Mouse (Mus musculus) C3H10T1/2 (cell line): ENCODE results near the gene Shkbp1. TPM values are rescaled to one million over a fixed set of nuclear protein-coding genes. Genes with fewer than 3 reads are reported as not detected.

Source experiments
- polyA plus RNA-seq, 2 experiments: library from polyadenylated mRNA; unstranded; fragments of >200 nt; fragmentation: generic; extraction: Trizol; gene quantifications; one replicate each; pipeline ENCODE4 v1.2.1; 2012; ENCODE audit warnings: missing spikeins in 2 of 2

Shkbp1 gene
- 10 to 100 TPM; 23.0 to 28.8 TPM for polyA plus RNA-seq

DNA sequence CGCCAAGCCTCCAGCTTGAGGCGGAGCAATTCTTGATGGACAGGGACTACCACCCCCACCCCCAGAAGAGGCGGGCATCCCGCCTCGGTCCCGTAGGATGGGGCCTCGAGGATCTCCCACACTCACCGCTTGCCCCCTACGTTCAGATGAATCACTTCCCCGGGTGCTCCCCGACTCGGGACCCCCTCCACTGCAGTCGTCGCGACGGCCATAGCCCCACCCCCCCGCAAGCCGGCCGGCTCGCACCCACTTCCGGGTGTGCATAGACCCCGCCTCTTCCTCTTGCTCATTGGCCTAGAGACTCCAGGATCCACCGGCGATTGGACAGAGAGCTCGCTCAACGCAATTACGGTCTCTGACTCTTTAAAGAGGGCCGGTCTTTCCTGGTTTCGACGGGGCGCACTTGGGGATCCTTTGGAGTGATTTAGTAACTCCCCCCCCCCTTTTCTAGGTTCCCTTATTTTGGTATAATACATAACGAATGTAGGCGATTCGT, at the start of gene Shkbp1:
TSS of gene Shkbp1 (minus strand) at position 275 of the 496 bp plus-strand sequence.

GRCm38 (mm10) chr7:27356861-27357594, 1.2 kb upstream of the Shkbp1 start, which contains the start of gene Gm20479:
Gene Gm20479 (minus strand): TSS chr7:27357419.

DNA sequence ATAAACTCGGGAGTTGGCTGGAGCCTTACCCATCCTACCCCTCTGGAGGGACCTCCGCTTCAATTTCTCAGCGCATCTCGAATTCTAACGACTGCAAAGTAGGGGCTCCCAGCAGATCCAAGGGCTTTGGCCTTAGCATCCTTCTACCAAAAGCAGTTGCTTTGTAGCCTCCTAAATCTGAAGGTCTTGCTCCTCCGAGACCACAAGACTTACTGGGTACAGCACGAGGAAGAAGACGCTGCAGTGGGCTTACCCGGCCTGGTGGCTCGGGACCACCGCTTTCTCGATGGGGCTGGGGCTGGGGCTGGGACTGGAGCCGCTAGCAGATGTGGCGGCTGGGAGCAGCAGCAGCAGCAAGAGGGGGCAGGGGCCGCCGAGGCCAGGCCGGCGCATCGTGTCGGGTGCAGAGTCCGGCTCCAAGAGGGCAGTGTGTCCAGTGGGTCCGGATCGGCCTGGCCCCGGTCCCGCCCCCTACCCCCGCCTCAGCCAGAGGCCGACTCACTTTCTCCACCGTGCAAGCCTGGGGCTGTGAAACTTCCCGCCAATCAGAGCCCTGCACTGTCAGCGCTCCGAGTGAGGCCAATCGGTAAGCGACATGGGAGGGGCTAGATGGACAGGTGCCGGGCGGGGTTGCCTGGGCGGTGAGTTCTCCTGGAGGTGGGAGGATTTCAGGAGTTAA, 18.5 kb downstream of the Shkbp1 start, which contains the start of gene Ltbp4:
TSS of gene Ltbp4 (minus strand) at position 518 of the 679 bp plus-strand sequence.

Other genes with a start within 250 kb of the Shkbp1 start
- gene Cyp2f2, start 236.1 kb downstream of the Shkbp1 start, polyA plus RNA-seq = 1 to 10 TPM in 1 of 2 experiments, not detected in 1; 1.8 TPM
- under 1 TPM; 0.01 to 0.05 TPM for gene Cyp2t4, start 202.3 kb downstream of the Shkbp1 start, polyA plus RNA-seq
- 10 to 100 TPM; 77.1 to 78.6 TPM for gene Egln2, start 189.2 kb downstream of the Shkbp1 start, polyA plus RNA-seq
- gene Rab4b, start 177.1 kb downstream of the Shkbp1 start, polyA plus RNA-seq = 10 to 100 TPM; 68.8 to 81.2 TPM
- gene Gm21983, start 174.9 kb downstream of the Shkbp1 start, polyA plus RNA-seq = under 1 TPM in 1 of 2 experiments, not detected in 1; 0.04 TPM
- gene Mia, start 174.9 kb downstream of the Shkbp1 start, polyA plus RNA-seq = 1 to 10 TPM in 1 of 2 experiments, under 1 TPM in 1; 0.11 to 1.2 TPM
- 1 to 10 TPM; 2.5 to 4.6 TPM for gene BC024978, start 160.2 kb downstream of the Shkbp1 start, polyA plus RNA-seq
- gene Snrpa, start 159.7 kb downstream of the Shkbp1 start, polyA plus RNA-seq = 100 to 1,000 TPM; 218 to 321 TPM
- gene Itpkc, start 127.4 kb downstream of the Shkbp1 start, polyA plus RNA-seq = 1 to 10 TPM; 2.4 to 7.4 TPM
- 10 to 100 TPM; 14.4 to 20.7 TPM for gene Coq8b, start 123.0 kb downstream of the Shkbp1 start, polyA plus RNA-seq
- gene Numbl, start 97.6 kb downstream of the Shkbp1 start, polyA plus RNA-seq = 10 to 100 TPM in 1 of 2 experiments, 1 to 10 TPM in 1; 6.9 to 33.6 TPM
- gene Ltbp4, start 18.3 kb downstream of the Shkbp1 start, polyA plus RNA-seq = 10 to 100 TPM in 1 of 2 experiments, under 1 TPM in 1; 0.42 to 10.0 TPM
- not detected for gene Gm20479, start 1.4 kb upstream of the Shkbp1 start, polyA plus RNA-seq
- gene Sptbn4, start 91.7 kb upstream of the Shkbp1 start, polyA plus RNA-seq = under 1 TPM; 0.14 to 0.55 TPM
- gene Blvrb, start 92.0 kb upstream of the Shkbp1 start, polyA plus RNA-seq = 100 to 1,000 TPM in 1 of 2 experiments, 10 to 100 TPM in 1; 86.0 to 169 TPM
- gene Sertad3, start 117.7 kb upstream of the Shkbp1 start, polyA plus RNA-seq = 10 to 100 TPM; 10.3 to 28.6 TPM
- 10 to 100 TPM; 78.0 to 83.1 TPM for gene Sertad1, start 130.9 kb upstream of the Shkbp1 start, polyA plus RNA-seq
- gene Prx, start 143.3 kb upstream of the Shkbp1 start, polyA plus RNA-seq = 1 to 10 TPM; 1.3 to 6.9 TPM
- 1 to 10 TPM in 1 of 2 experiments, under 1 TPM in 1; 0.06 to 2.7 TPM for gene Hipk4, start 167.2 kb upstream of the Shkbp1 start, polyA plus RNA-seq
- 100 to 1,000 TPM in 1 of 2 experiments, 10 to 100 TPM in 1; 25.5 to 115 TPM for gene Pld3, start 197.2 kb upstream of the Shkbp1 start, polyA plus RNA-seq
- 10 to 100 TPM; 11.0 to 14.0 TPM for gene 2310022A10Rik, start 197.2 kb upstream of the Shkbp1 start, polyA plus RNA-seq
- 100 to 1,000 TPM in 1 of 2 experiments, 10 to 100 TPM in 1; 65.5 to 179 TPM for gene Akt2, start 235.5 kb upstream of the Shkbp1 start, polyA plus RNA-seq